Mouse (Mus musculus) stomach, embryonic 16.5 days (tissue): ENCODE measurements around the gene Jarid2. TPM values are rescaled to one million over a fixed set of nuclear protein-coding genes. Genes with fewer than 3 reads are reported as not detected.
A peak's percentile ranks its signal among the peaks of the same experiment; 100 is the strongest.
"Not testable (repeated sequence)": the region's sequence is repeated elsewhere in the genome, so short reads cannot be mapped to it uniquely, and the experiment has no call there.

ENCODE experiments used
- ATAC-seq: fragments of 200-750 bp; cut with Nextera tagmentation; 2 replicates; pipeline ENCODE4 v1.8.0; 2017; ENCODE audit warnings: moderate number of reproducible peaks, moderate TSS enrichment; ENCODE audit not compliant: insufficient read depth, low FRiP score
- H3K27ac ChIP-seq: fragments of 300-500 bp; sonication (generic); 2 replicates; pipeline ENCODE4 v1.5.1; 2014; ENCODE audit warnings: low read length
- H3K27me3 ChIP-seq: fragments of 300-500 bp; sonication (generic); 2 replicates; pipeline ENCODE4 v1.6.1; 2014; ENCODE audit warnings: low read length, control low read depth, mixed read lengths; ENCODE audit not compliant: control insufficient read depth, insufficient read depth
- H3K36me3 ChIP-seq: fragments of 300-500 bp; sonication (generic); 2 replicates; pipeline ENCODE4 v1.6.1; 2014; ENCODE audit warnings: low read length; ENCODE audit not compliant: control insufficient read depth, insufficient read depth
- H3K4me1 ChIP-seq: fragments of 300-500 bp; sonication (generic); 2 replicates; pipeline ENCODE4 v1.6.1; 2014; ENCODE audit warnings: low read length, control low read depth, mixed read lengths; ENCODE audit not compliant: control insufficient read depth, insufficient read depth
- H3K4me2 ChIP-seq: fragments of 300-500 bp; sonication (generic); 2 replicates; pipeline ENCODE4 v1.6.1; 2014; ENCODE audit warnings: low read depth, low read length, mixed read lengths
- H3K4me3 ChIP-seq: fragments of 300-500 bp; sonication (generic); replicated peaks from 2 replicates; pipeline ENCODE4 v1.5.1; 2014; ENCODE audit warnings: mild to moderate bottlenecking, low read length
- H3K9ac ChIP-seq: fragments of 300-500 bp; sonication (generic); 2 replicates; pipeline ENCODE4 v1.6.1; 2014; ENCODE audit warnings: low read length
- H3K9me3 ChIP-seq: fragments of 300-500 bp; sonication (generic); replicated peaks from 2 replicates; pipeline ENCODE4 v1.6.1; 2016; ENCODE audit warnings: low read length, control low read depth; ENCODE audit not compliant: control insufficient read depth
- WGBS: fragments of 180-500 bp; shearing (Covaris S2); extraction: QIAGEN DNeasy Blood & Tissue Kit; methylation state at CpG from one replicate; pipeline ENCODE4 v1.1.7; 2014; 5-methylcytosine and 5-hydroxymethylcytosine counted together
- polyA plus RNA-seq: library from polyadenylated mRNA; unstranded; fragments of >200 nt; fragmentation: Nextera tagmentation; extraction: Ambion mirVana; gene quantifications from 2 replicates; pipeline ENCODE4 v1.2.1, GENCODE M21; 2015

Gene Jarid2
- polyA plus RNA-seq, 1 experiment from 2014 or later = 28.4 TPM

- no peaks in the 10 kb centered on the region for H3K27me3 ChIP-seq
- ATAC-seq = no peak
These were observed 108.2 kb downstream of the Jarid2 start for GRCm38 (mm10) chr13:44837445-44837844.

GRCm38 (mm10) chr13:44839866-44840835, 110.9 kb downstream of the Jarid2 start:
- 7% methylated on average over 20 of the region's 20 CpGs for WGBS
- Histone ChIP-seq H3K27ac (peak overlapping the region; percentile 54; the same call in 1 of the 2 replicates), H3K36me3 (no peaks in the 10 kb centered on the region), H3K9ac (peak overlapping the region; percentile 27; the same call in 1 of the 2 replicates), H3K4me3 (peak overlapping the region; percentile 37), H3K4me1 (peaks cover 22% of the 10 kb centered on the region), H3K9me3 (no peaks in the 10 kb centered on the region), H3K4me2 (peak overlapping the region; percentile 50), H3K27me3 (no peaks in the 10 kb centered on the region)
- peak; percentile 92 for ATAC-seq

More at GRCm38 (mm10) chr13:44837445-44837844, 108.2 kb downstream of the Jarid2 start:
- no peak overlapping the region for H3K9ac ChIP-seq
- no peak overlapping the region for H3K27ac ChIP-seq
- no peak overlapping the region for H3K4me2 ChIP-seq
- H3K4me3 ChIP-seq = no peak overlapping the region
- H3K4me1 ChIP-seq = peaks cover 17% of the 10 kb centered on the region
- H3K36me3 ChIP-seq = no peaks in the 10 kb centered on the region
- 87% methylated on average over 6 of the region's 6 CpGs for WGBS
- H3K9me3 ChIP-seq = no peaks in the 10 kb centered on the region

- no peak overlapping the region for H3K27ac ChIP-seq
- no peak overlapping the region for H3K4me3 ChIP-seq
- peaks cover 4% of the 10 kb centered on the region for H3K36me3 ChIP-seq
- H3K9me3 ChIP-seq = no peaks in the 10 kb centered on the region
- no peak overlapping the region for H3K4me2 ChIP-seq
- WGBS = 87% methylated on average over 2 of the region's 2 CpGs
- H3K27me3 ChIP-seq = no peaks in the 10 kb centered on the region
- H3K9ac ChIP-seq = no peak overlapping the region
- H3K4me1 ChIP-seq = no peaks in the 10 kb centered on the region
- ATAC-seq = no peak
These were observed 122.2 kb downstream of the Jarid2 start for GRCm38 (mm10) chr13:44851426-44851825.

GRCm38 (mm10) chr13:44852024-44852423, 122.8 kb downstream of the Jarid2 start:
- Histone ChIP-seq H3K36me3 (peaks cover 4% of the 10 kb centered on the region), H3K9me3 (no peaks in the 10 kb centered on the region), H3K27ac (no peak overlapping the region), H3K4me3 (no peak overlapping the region), H3K27me3 (no peaks in the 10 kb centered on the region), H3K4me1 (no peaks in the 10 kb centered on the region), H3K4me2 (no peak overlapping the region), H3K9ac (no peak overlapping the region)
- ATAC-seq = no peak
- WGBS = 66% methylated on average over 3 of the region's 3 CpGs

DNA sequence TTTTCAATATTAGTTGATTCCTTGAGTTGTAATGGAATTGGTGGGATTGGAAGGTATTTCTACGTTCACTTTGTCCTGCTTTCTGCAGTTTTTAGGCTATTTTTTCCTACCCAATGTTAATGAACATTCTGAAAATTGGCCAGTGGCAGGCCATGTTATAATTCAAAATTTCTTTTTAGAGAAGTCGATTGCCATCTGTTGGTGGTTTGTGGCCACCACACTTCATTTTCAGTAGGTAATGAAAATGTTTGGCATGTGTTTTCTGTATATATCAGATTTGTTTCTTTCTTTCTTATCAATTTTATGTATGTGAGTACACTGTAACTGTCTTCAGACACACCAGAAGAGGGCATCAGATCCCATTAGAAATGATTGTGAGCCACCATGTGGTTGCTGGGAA, 136.3 kb downstream of the Jarid2 start:
- Histone ChIP-seq H3K4me2 (no peak overlapping the region), H3K9me3 (no peaks in the 10 kb centered on the region), H3K4me3 (no peak overlapping the region), H3K36me3 (no peaks in the 10 kb centered on the region), H3K9ac (no peak overlapping the region), H3K27me3 (no peaks in the 10 kb centered on the region), H3K4me1 (0 out of 2 replicates have a peak, but pooled peaks cover 5% of the 10 kb centered on the region), H3K27ac (no peak overlapping the region)
- ATAC-seq = no peak
- 79% methylated on average over 2 of the region's 2 CpGs for WGBS

DNA sequence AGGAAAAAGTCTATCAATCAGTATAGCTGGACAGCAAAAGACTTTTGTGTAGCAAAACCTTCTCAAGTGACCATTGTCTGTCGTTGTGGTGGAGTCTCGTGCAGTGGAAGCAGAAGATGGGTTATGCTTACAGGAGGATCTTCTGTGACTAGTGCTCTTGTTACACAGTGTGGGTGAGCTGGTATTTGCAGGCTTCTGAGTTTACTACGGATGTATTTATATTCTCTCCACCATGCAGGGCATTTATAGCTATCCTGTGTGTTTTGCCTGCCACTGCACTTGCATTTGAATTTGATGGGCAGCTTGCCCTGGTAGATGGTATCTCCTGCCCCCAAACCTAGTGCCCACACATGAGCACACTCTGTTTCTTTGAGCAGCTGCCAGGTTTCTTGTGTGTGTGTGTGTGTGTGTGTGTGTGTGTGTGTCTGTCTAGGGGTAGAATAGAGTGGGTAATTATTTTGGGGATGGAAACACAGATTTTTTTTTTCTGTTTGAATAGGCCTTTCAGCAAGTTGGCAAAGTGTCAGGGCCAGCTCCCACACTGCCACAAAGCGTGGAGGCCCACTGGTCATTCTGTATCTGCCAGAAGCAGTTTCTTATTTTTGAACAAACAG, 138.9 kb downstream of the Jarid2 start:
- Histone ChIP-seq H3K4me3 (no peak overlapping the region), H3K9ac (no peak overlapping the region), H3K9me3 (no peaks in the 10 kb centered on the region), H3K36me3 (no peaks in the 10 kb centered on the region), H3K27ac (no peak overlapping the region), H3K4me1 (0 out of 2 replicates have a peak, but pooled peaks cover 3% of the 10 kb centered on the region), H3K4me2 (no peak overlapping the region), H3K27me3 (no peaks in the 10 kb centered on the region)
- no peak for ATAC-seq
- 60% methylated on average over 4 of the region's 4 CpGs for WGBS

DNA sequence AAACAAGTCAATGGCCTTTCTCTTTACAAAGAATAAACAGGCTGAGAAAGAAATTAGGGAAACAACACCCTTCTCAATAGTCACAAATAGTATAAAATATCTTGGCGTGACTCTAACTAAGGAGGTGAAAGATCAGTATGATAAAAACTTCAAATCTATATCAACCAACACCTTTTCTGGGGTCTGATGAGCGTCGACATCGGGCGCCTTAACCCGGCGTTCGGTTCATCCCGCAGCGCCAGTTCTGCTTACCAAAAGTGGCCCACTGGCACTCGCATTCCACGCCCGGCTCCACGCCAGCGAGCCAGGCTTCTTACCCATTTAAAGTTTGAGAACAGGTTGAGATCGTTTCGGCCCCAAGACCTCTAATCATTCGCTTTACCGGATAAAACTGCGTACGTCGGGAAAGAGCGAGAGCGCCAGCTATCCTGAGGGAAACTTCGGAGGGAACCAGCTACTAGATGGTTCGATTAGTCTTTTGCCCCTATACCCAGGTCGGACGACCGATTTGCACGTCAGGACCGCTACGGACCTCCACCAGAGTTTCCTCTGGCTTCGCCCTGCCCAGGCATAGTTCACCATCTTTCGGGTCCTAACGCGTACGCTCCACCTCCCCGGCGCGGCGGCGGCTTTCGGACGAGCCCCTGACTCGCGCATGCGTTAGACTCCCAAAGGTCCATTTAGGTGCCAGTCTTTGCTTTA, 140.3 kb downstream of the Jarid2 start:
- peak; percentile 100 for ATAC-seq
- H3K4me3 ChIP-seq, H3K4me1 ChIP-seq, H3K4me2 ChIP-seq, H3K36me3 ChIP-seq, H3K27me3 ChIP-seq, H3K9ac ChIP-seq, H3K27ac ChIP-seq, H3K9me3 ChIP-seq: not testable (repeated sequence)
- WGBS = 77% methylated on average over 47 of the region's 47 CpGs

- Histone ChIP-seq H3K9me3 (no peaks in the 10 kb centered on the region), H3K4me2 (no peak overlapping the region), H3K27me3 (no peaks in the 10 kb centered on the region), H3K9ac (no peak overlapping the region), H3K36me3 (no peaks in the 10 kb centered on the region), H3K27ac (no peak overlapping the region), H3K4me3 (no peak overlapping the region), H3K4me1 (peaks cover 4% of the 10 kb centered on the region; the same call in 1 of the 2 replicates)
- whole genome bisulfite sequencing = 82% methylated on average over 2 of the region's 2 CpGs
- ATAC-seq = no peak
These were observed 147.5 kb downstream of the Jarid2 start for GRCm38 (mm10) chr13:44876799-44877198.
